Mouse (Mus musculus) kidney, embryonic 15.5 days (tissue): ENCODE results near the gene H2-T24. TPM values are rescaled to one million over a fixed set of nuclear protein-coding genes. Genes with fewer than 3 reads are reported as not detected.
"Not testable (repeated sequence)": the region's sequence is repeated elsewhere in the genome, so short reads cannot be mapped to it uniquely, and the experiment has no call there.

Experiments used
- ATAC-seq: fragments of 200-750 bp; cut with Nextera tagmentation; replicated peaks from 2 replicates; pipeline ENCODE4 v1.8.0; 2017; ENCODE audit warnings: moderate TSS enrichment; ENCODE audit not compliant: low FRiP score
- H3K27ac ChIP-seq: fragments of 300-500 bp; sonication (generic); 2 replicates; pipeline ENCODE4 v1.5.1; 2015; ENCODE audit warnings: mild to moderate bottlenecking, inconsistent platforms
- H3K27me3 ChIP-seq: fragments of 300-500 bp; sonication (generic); 2 replicates; pipeline ENCODE4 v1.6.1; 2015; ENCODE audit warnings: inconsistent platforms
- H3K36me3 ChIP-seq: fragments of 300-500 bp; sonication (generic); 2 replicates; pipeline ENCODE4 v1.6.1; 2015; ENCODE audit warnings: inconsistent platforms
- H3K4me1 ChIP-seq: fragments of 300-500 bp; sonication (generic); 2 replicates; pipeline ENCODE4 v1.6.1; 2015; ENCODE audit warnings: inconsistent platforms
- H3K4me2 ChIP-seq: fragments of 300-500 bp; sonication (generic); 2 replicates; pipeline ENCODE4 v1.6.1; 2015; ENCODE audit warnings: moderate library complexity, mild to moderate bottlenecking, inconsistent platforms
- H3K4me3 ChIP-seq: fragments of 300-500 bp; sonication (generic); replicated peaks from 2 replicates; pipeline ENCODE4 v1.5.1; 2015; ENCODE audit warnings: mild to moderate bottlenecking, inconsistent platforms
- H3K9ac ChIP-seq: fragments of 300-500 bp; sonication (generic); 2 replicates; pipeline ENCODE4 v1.6.1; 2015; ENCODE audit warnings: mild to moderate bottlenecking, inconsistent platforms
- H3K9me3 ChIP-seq: fragments of 300-500 bp; sonication (generic); replicated peaks from 2 replicates; pipeline ENCODE4 v1.6.1; 2016; ENCODE audit warnings: inconsistent platforms
- WGBS: fragments of 180-500 bp; shearing (Covaris S2); methylation state at CpG from one replicate; pipeline ENCODE4 v1.1.7; 2015; ENCODE audit warnings: mixed read lengths; 5-methylcytosine and 5-hydroxymethylcytosine counted together
- polyA plus RNA-seq: library from polyadenylated mRNA; unstranded; fragments of >200 nt; fragmentation: Nextera tagmentation; extraction: Ambion mirVana; gene quantifications from 2 replicates; pipeline ENCODE4 v1.2.1, GENCODE M21; 2015

Gene H2-T24
- 2.9 and 3.5 TPM in 2 replicates for polyA plus RNA-seq

DNA sequence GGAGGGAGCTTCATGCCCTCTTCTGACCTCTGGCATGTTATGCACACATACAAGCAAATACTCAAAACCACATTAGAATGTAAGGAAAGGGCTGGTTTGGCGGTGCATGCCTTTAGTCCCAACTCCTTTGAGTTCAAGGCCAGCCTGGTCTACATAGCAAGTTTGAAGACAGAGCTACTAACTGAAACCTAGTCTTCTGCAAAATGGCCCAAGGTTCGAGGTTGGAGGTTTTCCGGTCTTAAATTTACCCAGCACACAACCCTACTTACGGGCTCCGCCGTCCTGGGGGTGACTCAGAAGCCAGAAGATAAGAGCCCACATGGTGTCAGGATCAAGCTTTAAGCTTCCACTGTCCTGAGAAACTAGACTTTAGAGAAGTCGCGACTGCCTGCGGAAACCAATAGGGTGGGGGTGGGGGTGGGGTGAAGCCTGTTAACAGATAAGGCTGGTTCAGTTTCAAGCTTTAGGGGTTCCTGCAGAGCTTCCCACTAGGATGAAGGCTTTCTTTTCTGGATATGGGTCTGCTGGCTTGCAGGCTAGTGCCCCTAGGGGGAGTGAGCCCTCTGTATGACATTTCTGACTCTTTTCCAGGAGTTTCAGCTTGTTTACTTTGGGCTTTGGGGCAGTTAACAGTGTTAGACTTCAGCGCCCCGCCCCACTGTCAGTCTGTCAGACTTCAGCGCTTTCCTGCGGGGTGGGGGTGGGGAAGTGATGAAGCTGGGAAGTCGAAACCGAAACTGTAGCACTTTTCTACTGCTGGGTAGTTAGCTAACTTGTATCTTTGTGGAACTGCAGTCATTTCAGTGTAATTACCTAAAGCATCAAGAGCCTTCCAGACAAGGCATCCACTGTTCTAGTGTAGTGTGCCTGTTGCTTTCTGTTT is at the start of gene H2-T24:
TSS of gene H2-T24 (minus strand) at position 370 of the 883 bp plus-strand sequence.
- peak; percentile 58 for ATAC-seq
- Histone ChIP-seq H3K9ac (no peak within 1 kb of the TSS), H3K27me3 (no peaks in the 10 kb centered on the region), H3K27ac (no peak within 1 kb of the TSS), H3K9me3 (no peaks in the 10 kb centered on the region; the same call in 1 of the 2 replicates), H3K36me3 (peaks cover 5% of the 10 kb centered on the region; the same call in 1 of the 2 replicates), H3K4me1 (peaks cover 17% of the 10 kb centered on the region), H3K4me2 (peak within 1 kb of the TSS; percentile 31), H3K4me3 (peak within 1 kb of the TSS; percentile 5; the same call in 1 of the 2 replicates)
- WGBS = 46% methylated on average over 15 of the region's 15 CpGs

DNA sequence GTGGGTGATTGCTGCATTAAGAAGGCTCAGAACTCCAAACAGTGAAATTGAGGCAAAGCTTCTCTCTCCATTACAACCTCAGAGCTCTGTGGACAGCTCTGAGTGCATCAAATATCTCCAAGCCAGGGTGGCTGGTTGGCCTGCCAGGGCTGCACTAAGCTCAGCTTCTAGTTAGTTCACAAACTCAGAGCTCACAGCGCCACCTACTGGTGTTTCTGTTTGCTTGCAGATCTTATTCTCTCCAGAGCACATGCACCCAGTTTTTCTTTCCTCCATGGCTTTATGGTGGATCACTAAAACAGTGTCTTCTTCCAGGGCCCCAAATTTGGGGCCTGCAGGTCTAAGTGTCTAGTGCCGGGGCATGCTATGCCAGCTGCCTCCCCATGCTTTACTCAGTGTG is 40.5 kb upstream of the H2-T24 start:
- 32% methylated on average over 2 of the region's 2 CpGs for WGBS
- Histone ChIP-seq H3K27ac (no peak overlapping the region), H3K4me1 (no peaks in the 10 kb centered on the region), H3K9me3 (no peaks in the 10 kb centered on the region), H3K4me2 (no peak overlapping the region), H3K4me3 (no peak overlapping the region), H3K36me3 (no peaks in the 10 kb centered on the region), H3K9ac (no peak overlapping the region), H3K27me3 (no peaks in the 10 kb centered on the region)
- no peak for ATAC-seq

GRCm38 (mm10) chr17:36058362-36058761 is 38.0 kb upstream of the H2-T24 start, which contains the start of gene Gm11127:
Gene Gm11127 (minus strand): TSS chr17:36058371.
- not testable (repeated sequence) for H3K4me2 ChIP-seq, H3K27ac ChIP-seq, H3K27me3 ChIP-seq, H3K4me1 ChIP-seq, H3K4me3 ChIP-seq, H3K9ac ChIP-seq, H3K9me3 ChIP-seq, H3K36me3 ChIP-seq, ATAC-seq
- WGBS = 80% methylated on average over 1 of the region's 1 CpGs

GRCm38 (mm10) chr17:36057927-36058326 is 37.6 kb upstream of the H2-T24 start:
- not testable (repeated sequence) for H3K4me3 ChIP-seq, H3K4me1 ChIP-seq, H3K27ac ChIP-seq, H3K4me2 ChIP-seq, H3K36me3 ChIP-seq, H3K9ac ChIP-seq, H3K9me3 ChIP-seq, ATAC-seq, H3K27me3 ChIP-seq
- WGBS = 85% methylated on average over 25 of the region's 25 CpGs

DNA sequence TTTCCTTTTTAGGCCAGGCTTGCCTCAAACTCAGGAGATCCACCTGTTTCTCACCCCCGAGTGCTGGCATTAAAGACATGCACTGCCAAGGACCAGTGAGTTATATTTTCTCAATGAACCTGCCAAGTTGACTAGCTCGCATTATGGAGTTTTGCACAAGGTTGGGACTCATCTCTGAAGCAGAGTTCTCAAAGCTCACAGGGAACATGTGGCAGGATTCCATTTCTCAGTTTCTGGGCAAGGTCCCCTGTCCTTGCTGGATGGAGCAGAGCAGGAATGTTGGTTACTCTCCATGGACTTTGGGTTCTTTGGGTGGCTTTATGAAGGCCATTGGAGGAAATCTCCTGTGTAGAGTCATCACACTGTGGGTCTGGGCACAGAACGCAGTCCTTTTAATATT is 22.9 kb upstream of the H2-T24 start:
- Histone ChIP-seq H3K27me3 (no peaks in the 10 kb centered on the region), H3K36me3 (no peaks in the 10 kb centered on the region), H3K27ac (no peak overlapping the region), H3K4me1 (peaks cover 6% of the 10 kb centered on the region), H3K4me2 (peak overlapping the region; percentile 80), H3K9me3 (no peaks in the 10 kb centered on the region), H3K4me3 (peak overlapping the region; percentile 47), H3K9ac (0 out of 2 replicates have a peak overlapping the region, but pooled peaks have one; percentile 29)
- no peak for ATAC-seq
- 84% methylated on average over 3 of the region's 3 CpGs for WGBS

DNA sequence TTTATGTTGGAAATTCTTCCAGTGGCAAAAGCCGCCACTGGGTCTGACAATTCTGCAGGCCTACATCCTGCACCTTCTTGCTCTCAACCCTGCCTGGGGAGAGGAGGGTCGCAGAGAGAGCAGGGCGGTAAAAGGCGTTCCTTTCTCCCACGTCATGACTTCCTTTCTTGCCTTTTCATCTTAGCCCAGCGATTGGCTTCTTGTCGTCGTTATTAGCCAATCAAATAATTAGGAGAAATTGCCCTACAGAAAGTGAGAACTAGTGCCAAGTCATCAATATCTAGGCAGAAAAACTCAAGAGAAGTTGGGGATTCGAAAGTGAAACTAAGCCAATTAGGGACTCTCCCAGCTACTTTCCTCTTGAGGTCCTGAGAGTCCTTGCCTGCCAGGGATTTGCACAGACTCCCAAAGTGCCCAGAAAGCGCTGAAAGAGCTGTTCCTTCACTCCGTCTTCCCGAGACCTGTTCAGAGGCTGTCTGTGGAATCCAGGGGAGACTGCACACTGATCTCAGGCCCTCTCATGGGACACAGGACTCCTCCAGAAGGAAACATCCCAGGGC is 22.3 kb upstream of the H2-T24 start, which contains the start of the genes H2-T22 and Gm6034:
TSS of gene H2-T22 (minus strand) at position 138 of the 560 bp plus-strand sequence.
TSS of gene Gm6034 (plus strand) at position 352 of the 560 bp plus-strand sequence.
- not testable (repeated sequence) for H3K27me3 ChIP-seq, H3K4me1 ChIP-seq, H3K9me3 ChIP-seq, H3K36me3 ChIP-seq
- peak within 1 kb of the TSS; percentile 47 for H3K4me3 ChIP-seq
- peak; percentile 98 for ATAC-seq
- 0 out of 2 replicates have a peak within 1 kb of the TSS, but pooled peaks have one; percentile 37 for H3K27ac ChIP-seq
- 2% methylated on average over 12 of the region's 12 CpGs for WGBS
- H3K9ac ChIP-seq = peak within 1 kb of the TSS; percentile 47
- peak within 1 kb of the TSS; percentile 80 for H3K4me2 ChIP-seq

- H3K36me3 ChIP-seq, H3K9me3 ChIP-seq, H3K27ac ChIP-seq, H3K27me3 ChIP-seq, H3K4me1 ChIP-seq: not testable (repeated sequence)
- Histone ChIP-seq H3K9ac (peak overlapping the region; percentile 47), H3K4me2 (peak overlapping the region; percentile 80), H3K4me3 (peak overlapping the region; percentile 47)
- peak; percentile 77 for ATAC-seq
- WGBS = under 1% methylated on average over 19 of the region's 19 CpGs
These were observed 21.7 kb upstream of the H2-T24 start for GRCm38 (mm10) chr17:36042055-36042454.

GRCm38 (mm10) chr17:36040604-36041003 is 20.2 kb upstream of the H2-T24 start:
- not testable (repeated sequence) for H3K4me2 ChIP-seq, H3K27me3 ChIP-seq, H3K36me3 ChIP-seq, H3K27ac ChIP-seq, H3K9me3 ChIP-seq, ATAC-seq, H3K9ac ChIP-seq, H3K4me1 ChIP-seq, H3K4me3 ChIP-seq
- WGBS = 83% methylated on average over 2 of the region's 2 CpGs

GRCm38 (mm10) chr17:36036126-36036525 is 15.8 kb upstream of the H2-T24 start:
- H3K4me1 ChIP-seq = peaks cover 11% of the 10 kb centered on the region; the same call in 1 of the 2 replicates
- not testable (repeated sequence) for H3K36me3 ChIP-seq, H3K27me3 ChIP-seq, H3K27ac ChIP-seq, ATAC-seq, H3K9me3 ChIP-seq, H3K9ac ChIP-seq, H3K4me3 ChIP-seq, H3K4me2 ChIP-seq
- WGBS = 84% methylated on average over 13 of the region's 13 CpGs

DNA sequence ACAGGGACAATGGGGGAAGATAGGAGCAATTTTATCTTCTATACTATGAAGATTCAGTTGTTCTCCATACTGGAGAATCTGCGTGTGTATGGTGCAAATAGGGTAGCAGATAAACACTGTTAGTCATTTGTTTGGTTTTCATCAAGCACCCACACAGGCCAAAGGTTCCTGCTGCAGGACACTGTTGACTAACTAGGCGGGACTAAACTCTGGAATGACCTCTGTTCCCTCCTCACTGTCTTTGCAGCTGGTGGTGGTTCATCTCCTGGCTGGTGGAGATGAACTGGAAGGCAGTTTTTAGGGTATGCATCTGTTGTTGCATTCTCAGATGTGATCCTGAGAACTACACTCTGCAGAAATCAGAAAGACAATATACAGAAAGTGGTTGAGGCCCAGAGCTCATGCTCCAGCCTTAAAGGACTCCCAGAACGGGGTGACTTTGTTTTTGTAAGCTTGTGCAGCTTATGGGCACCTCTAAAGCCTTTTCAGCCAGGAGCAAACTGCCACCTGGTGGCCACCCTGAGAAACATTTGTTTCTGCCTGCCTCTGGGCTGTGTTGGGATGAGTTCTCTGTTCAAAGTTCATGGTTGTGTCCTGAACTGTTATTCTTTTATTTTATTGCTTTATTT is 14.8 kb upstream of the H2-T24 start:
- H3K9me3 ChIP-seq, H3K27me3 ChIP-seq, H3K27ac ChIP-seq, H3K9ac ChIP-seq, H3K4me2 ChIP-seq, H3K4me3 ChIP-seq, H3K36me3 ChIP-seq: not testable (repeated sequence)
- H3K4me1 ChIP-seq = peaks cover 11% of the 10 kb centered on the region; the same call in 1 of the 2 replicates
- 39% methylated on average over 3 of the region's 3 CpGs for WGBS
- 0 out of 2 replicates have a peak, but pooled peaks have one; percentile 41 for ATAC-seq

DNA sequence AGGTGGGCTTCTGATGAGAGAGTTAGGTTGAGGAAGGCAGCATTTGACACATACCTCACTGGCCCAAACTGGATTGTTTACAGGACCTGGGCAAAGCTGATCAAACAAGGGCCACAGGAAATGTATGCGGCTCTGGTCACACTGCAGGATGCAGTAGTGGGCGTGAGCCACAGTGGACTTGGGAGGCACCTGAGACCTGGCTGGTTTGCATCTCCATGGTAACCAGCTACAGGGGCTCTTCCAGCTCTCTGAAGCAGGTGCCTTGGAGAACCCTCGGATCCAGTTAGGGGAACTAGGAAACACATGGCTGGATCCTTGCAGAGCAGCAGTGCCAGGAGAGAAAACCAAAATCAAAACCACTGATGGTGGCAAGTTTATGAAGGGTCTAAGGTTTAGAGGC is 14.2 kb upstream of the H2-T24 start:
- not testable (repeated sequence) for H3K4me2 ChIP-seq, H3K4me3 ChIP-seq, H3K27ac ChIP-seq, H3K36me3 ChIP-seq, H3K9ac ChIP-seq, H3K27me3 ChIP-seq, H3K9me3 ChIP-seq, ATAC-seq
- 51% methylated on average over 3 of the region's 3 CpGs for WGBS
- H3K4me1 ChIP-seq = peaks cover 11% of the 10 kb centered on the region; the same call in 1 of the 2 replicates
